Mouse (Mus musculus) cerebellum, adult 8-10 months (tissue): Measurements from ENCODE around the gene Zfp217.
A peak's percentile ranks its signal among the peaks of the same experiment; 100 is the strongest.

Source experiments
- DNase-seq: peaks from one replicate; pipeline ENCODE4 v3.0.0; 2022

Gene Zfp217

GRCm38 (mm10) chr2:170132716-170133092 is 15.2 kb downstream of the Zfp217 start:
- DNase-seq = no peak

- DNase-seq = no peak
Measured at GRCm38 (mm10) chr2:170131981-170132460, 15.9 kb downstream of the Zfp217 start.

- DNase-seq = peak; percentile 7
Measured at GRCm38 (mm10) chr2:170130780-170131645, 16.9 kb downstream of the Zfp217 start.

DNA sequence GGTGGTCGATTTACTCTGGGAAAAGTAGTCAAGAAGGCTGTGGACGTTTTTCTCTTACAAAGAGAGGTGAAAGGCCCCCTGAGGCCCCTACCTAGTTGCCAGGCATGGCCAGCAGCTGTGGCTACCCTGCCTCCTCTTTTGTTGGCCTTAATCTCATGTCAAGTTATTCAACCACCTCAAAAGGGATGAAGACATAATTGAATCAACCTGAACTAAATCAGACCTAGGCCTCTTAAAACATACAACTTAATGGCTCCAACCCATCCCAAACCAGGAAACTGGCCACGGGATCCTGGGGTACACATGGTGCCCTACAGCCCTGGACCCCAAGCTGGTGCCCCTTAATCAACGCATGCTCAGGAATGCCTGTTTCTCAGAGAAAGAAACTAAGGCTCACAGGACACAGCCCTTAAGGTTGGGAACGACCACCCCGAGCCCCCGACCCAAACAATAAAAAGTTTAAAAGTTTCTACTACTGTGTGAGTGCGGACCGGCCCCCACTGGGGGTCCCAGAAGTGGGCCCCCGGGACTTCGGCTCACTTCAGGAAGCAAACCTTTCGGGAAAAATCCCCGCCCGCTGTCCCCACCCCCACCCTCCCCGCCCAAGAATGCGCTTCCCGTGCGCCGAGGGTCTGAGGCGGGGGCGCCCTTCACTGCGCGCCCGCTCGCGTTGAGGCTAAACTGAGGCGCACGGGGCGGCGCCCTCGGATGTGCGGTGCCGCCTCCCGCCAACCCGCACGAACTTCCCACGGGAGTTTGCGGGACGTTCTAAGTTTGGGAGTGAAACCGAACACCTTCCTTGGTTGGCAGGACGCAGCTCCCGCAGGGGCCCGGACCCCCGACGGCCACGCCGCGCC is 17.8 kb downstream of the Zfp217 start:
- DNase-seq = no peak

- DNase-seq = no peak
Measured at GRCm38 (mm10) chr2:170129248-170129922, 18.5 kb downstream of the Zfp217 start.

- no peak for DNase-seq
Measured at GRCm38 (mm10) chr2:170128461-170129247, 19.2 kb downstream of the Zfp217 start.

DNA sequence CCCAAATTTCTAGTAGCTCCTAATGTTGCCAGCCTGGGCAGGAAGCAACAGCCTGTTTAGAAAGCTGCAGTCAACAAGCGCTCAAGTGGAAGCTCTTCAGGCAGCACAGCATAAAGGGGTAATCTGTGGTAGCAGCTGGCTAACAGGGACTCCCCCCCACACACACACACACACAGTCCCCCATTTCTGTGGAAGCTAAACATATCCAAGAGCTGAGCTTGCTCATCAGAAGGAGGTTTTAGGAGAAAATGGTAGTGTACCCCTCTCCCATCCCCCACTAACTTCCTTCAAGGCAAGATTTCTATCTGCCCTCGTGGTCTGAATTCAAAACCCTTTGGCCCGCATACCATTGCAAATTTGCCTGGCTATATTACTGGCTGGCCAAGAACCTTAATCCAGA is 20.4 kb downstream of the Zfp217 start:
- no peak for DNase-seq

GRCm38 (mm10) chr2:170126266-170126665 is 21.6 kb downstream of the Zfp217 start:
- DNase-seq = no peak

DNA sequence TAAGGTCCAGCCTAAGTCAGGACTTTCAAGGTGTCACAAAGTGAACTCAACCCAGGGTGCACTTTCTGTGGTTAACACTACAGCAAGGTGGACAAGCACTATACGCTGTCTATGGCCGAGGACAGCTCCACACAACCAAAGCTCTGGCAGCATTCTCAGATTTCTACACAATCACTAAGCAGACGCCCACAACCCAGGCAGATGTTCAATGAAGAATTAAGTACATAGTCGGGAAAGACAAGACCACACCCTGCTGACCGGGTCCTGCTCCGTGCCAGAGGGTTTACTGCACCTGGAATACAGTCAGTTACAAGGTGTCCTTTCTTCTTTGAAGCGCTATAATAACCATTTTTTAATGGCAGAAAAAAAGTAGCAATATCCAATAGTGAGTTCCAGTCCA is 25.7 kb downstream of the Zfp217 start:
- DNase-seq = no peak

DNA sequence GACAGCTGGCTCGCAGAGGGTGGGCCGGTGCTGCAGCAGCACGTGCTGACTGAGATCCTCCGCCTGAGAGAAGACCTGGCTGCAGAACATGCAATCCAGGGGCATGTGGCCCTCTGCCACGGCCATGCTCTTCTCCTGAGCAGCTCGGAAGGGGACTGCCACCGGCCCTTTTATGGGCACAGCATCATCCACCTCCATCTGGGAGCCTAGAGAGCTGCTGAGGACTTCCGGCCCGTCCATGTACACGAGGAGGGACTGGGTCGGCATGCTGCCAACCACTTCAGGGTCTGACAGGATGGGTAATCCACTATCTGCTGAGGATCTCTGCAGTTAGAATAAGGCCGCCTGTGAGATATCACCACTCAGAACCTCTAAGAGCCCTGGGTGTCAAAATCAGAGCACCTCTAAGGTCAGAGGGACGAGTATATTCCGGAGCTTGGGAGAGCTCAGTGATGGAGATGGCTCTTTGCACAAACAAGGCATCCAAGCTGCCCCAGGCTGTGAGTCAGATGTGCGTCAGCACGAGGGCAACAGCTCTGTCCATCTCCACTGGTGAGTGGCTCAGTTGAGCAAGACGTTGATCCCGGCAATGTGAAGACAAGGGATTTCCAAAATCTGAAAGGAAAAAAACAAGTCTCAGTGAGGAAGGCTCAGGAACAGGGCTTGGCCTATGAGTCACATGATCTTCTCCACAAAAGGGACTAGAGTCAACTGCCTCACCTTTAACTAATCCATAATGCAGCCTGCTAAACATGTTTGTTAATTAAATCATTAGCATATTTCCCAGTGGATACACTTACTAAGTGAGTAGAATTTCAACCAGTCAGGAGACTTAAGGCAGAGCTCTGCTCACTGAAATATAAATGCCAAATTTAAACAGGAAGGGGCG is 27.5 kb downstream of the Zfp217 start:
- no peak for DNase-seq

GRCm38 (mm10) chr2:170116704-170117281 is 31.1 kb downstream of the Zfp217 start:
- DNase-seq = peak; percentile 39

- DNase-seq = no peak
Measured at GRCm38 (mm10) chr2:170110306-170110705, 37.6 kb downstream of the Zfp217 start.

DNA sequence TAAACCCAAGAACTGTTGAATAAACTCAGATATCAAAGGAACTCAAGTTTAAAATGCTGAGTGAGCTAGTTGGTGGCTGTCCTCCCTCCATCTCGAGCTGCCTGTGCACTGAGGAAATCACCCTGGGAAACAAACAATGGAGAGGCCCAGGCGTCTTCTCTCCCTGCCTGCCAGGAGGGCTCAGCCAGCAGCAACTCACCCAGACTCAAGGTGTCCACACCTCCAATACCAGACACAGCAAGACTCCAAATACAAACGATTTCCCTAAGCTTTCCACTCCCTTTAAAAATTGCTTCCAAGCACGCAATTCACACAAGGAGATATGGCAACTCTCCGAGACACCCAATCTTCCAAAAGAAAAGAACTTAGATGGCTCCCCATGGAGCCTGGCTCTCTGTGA is 38.4 kb downstream of the Zfp217 start:
- DNase-seq = no peak

DNA sequence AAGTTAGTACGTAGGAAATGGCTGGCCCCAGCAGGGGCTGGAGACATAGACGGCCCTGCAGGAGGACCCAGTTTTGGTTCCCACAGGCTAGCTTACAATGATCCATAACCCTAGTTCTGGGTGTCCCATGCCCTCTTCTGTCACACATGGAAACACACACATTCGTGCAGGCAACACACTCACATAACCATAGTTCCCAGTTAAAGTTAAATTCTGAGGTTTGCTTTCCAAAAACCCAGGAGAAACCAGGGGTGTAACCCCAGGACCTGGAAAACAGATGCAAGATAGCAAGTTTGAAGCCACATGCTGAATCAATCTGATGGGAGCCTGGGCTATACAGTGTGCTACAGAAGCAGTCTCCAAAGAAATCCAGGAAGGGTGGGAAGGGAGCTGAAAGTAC is 40.1 kb downstream of the Zfp217 start:
- DNase-seq = no peak

GRCm38 (mm10) chr2:170106000-170106399 is 41.9 kb downstream of the Zfp217 start:
- DNase-seq = no peak

GRCm38 (mm10) chr2:170104396-170104795 is 43.5 kb downstream of the Zfp217 start:
- DNase-seq = no peak

DNA sequence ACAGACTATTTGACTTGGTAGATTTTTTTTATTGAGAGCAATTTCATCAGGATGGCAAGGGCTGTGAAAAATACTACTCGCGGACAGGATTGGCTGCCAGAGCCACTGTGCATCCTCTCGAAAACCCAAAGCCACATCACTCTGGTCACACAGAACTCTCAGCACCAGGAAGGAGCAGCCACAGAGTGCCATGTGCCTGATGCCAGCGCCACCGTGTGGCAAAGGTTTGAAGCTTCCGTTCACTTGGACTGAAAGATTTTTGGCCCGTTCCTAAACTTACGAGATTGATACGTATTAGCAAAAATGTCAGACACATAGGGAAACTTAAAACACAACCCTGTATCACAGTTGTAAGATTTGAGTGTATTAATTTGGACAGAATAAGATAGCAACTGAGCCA is 44.1 kb downstream of the Zfp217 start:
- DNase-seq = peak; percentile 10

DNA sequence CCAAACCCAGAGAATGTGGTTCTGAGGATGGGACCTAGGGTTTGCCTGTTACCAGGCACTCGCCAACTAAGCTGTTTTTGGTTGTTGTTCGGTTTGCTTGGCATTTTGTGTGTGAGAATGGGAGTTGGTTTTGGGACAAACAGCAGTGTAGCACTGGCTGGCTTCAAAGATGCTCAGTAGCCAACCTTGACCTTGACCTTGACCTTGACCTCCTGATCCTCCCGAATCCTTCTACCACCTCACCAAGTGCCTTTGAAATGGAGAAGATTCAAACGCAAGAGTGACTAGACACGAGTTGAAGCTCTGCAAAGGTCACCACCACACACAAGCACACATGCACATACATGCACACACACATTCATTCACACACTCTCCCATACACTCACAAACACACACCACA is 44.6 kb downstream of the Zfp217 start:
- DNase-seq = no peak

DNA sequence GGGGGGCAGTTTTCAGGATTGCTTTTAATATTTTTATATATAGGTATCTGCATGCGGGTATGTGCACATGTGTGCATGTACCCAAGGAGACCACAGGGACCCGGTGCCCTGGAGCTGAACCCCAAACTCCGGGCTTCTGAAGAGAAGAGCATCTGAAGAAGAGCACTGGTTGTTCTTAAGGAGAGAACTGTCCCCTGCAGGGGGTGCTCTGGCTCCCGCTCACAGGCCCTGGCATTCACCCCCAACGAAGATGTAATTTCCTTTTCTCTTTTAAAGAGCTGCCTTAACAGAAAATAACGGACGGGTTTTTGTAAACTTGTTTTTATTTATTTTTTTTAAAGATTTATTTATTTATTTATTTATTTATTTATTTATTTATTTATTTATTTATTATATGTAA is 46.0 kb downstream of the Zfp217 start:
- DNase-seq = no peak

GRCm38 (mm10) chr2:170101132-170101531 is 46.8 kb downstream of the Zfp217 start:
- DNase-seq = peak; percentile 72

DNA sequence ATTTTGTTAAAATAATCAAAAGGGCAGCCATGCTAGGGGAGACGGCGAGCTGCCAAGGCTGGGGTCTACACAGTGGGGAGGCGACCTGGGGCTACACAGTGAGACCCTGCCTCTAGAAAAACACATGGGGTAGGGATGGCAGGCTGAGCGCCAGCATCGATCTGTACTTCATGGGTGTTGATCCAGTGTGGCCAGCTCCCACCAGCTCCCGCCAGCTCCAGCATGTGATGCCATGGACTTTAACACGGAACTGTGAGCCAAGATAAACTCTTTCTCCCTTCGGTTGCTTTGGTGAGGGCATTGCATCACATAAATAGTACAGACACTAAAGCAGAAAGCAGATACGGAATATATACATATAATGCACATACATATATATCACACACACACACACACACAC is 53.0 kb downstream of the Zfp217 start:
- no peak for DNase-seq
